In genomic region chr16:97850667-97851060, GRCm38 (mm10) we compare ENCODE assay signal across 8 mouse cellular contexts. TPM values are rescaled to one million over a fixed set of nuclear protein-coding genes. Genes with fewer than 3 reads are reported as not detected.
DNase-seq lines count a peak whose midpoint lies in the region; ATAC-seq and TF ChIP-seq lines count a peak whose summit lies in the region.

No protein-coding gene starts in this region.

- TF ChIP-seq CTCF in kidney, adult 2 months (conservative IDR thresholded peaks at IDR 0.05; ENCODE audit: insufficient read depth, insufficient read length, low read depth, low read length) = no peak

- peak overlapping the region; percentile 91 for H3K4me3 ChIP-seq in kidney, adult 2 months (ENCODE audit: insufficient read depth, low read depth, low read length)
- H3K4me3 ChIP-seq in brown adipose tissue, adult 24 weeks (ENCODE audit: insufficient read depth, low read depth, low read length) = peak overlapping the region; percentile 92
- H3K4me3 ChIP-seq in hindbrain, embryonic 12.5 days = peak overlapping the region; percentile 94
- H3K4me3 ChIP-seq in liver, embryonic 12.5 days = peak overlapping the region; percentile 78
- peak overlapping the region; percentile 95 for H3K4me3 ChIP-seq in stomach, embryonic 16.5 days (replicated peaks; ENCODE audit: low read length)

- 1% methylated on average over 11 of the region's 11 CpGs for WGBS in kidney, adult 2 months
- WGBS in hindbrain, embryonic 12.5 days = 2% methylated on average over 10 of the region's 11 CpGs
- WGBS in liver, embryonic 12.5 days (ENCODE audit: insufficient replicate concordance) = under 1% methylated on average over 10 of the region's 11 CpGs
- 0% methylated on average over 11 of the region's 11 CpGs for WGBS in stomach, embryonic 16.5 days

- H3K36me3 ChIP-seq in kidney, adult 2 months (ENCODE audit: control insufficient read depth, insufficient read depth, low read length) = no peaks in the 10 kb centered on the region
- H3K36me3 ChIP-seq in hindbrain, embryonic 12.5 days = peaks cover 10% of the 10 kb centered on the region
- H3K36me3 ChIP-seq in liver, embryonic 12.5 days = peaks cover 19% of the 10 kb centered on the region
- no peaks in the 10 kb centered on the region for H3K36me3 ChIP-seq in stomach, embryonic 16.5 days (ENCODE audit: control insufficient read depth, insufficient read depth, low read length)

- no peak for DNase-seq in kidney, adult 2 months
- no peak for DNase-seq in kidney, adult 18-20 months
- peak; percentile 59 for DNase-seq in CD4-positive helper T cell, adult 2 months (ENCODE audit: low read depth, low spot score)

- H3K4me2 ChIP-seq in hindbrain, embryonic 12.5 days (replicated peaks) = peak overlapping the region; percentile 80
- H3K4me2 ChIP-seq in liver, embryonic 12.5 days = peak overlapping the region; percentile 81
- peak overlapping the region; percentile 71 for H3K4me2 ChIP-seq in stomach, embryonic 16.5 days (ENCODE audit: low read depth, low read length)

- no peak for TF ChIP-seq POLR2A in kidney, adult 2 months (IDR thresholded peaks at IDR 0.05; ENCODE audit: low read depth, low read length)

- ATAC-seq in hindbrain, embryonic 12.5 days (ENCODE audit: low FRiP score) = peak; percentile 54
- no peak for ATAC-seq in liver, embryonic 12.5 days
- peak; percentile 19; the same call in 1 of the 2 replicates for ATAC-seq in stomach, embryonic 16.5 days (ENCODE audit: insufficient read depth, low FRiP score)
- ATAC-seq in monocyte, adult 5-6 weeks (replicated peaks; ENCODE audit: insufficient number of reproducible peaks, low FRiP score, low TSS enrichment, poor library complexity, severe bottlenecking) = no peak

- peak overlapping the region; percentile 97 for H3K9ac ChIP-seq in hindbrain, embryonic 12.5 days
- H3K9ac ChIP-seq in liver, embryonic 12.5 days = peak overlapping the region; percentile 90
- H3K9ac ChIP-seq in stomach, embryonic 16.5 days (ENCODE audit: low read length) = peak overlapping the region; percentile 99

- H3K9me3 ChIP-seq in hindbrain, embryonic 12.5 days (replicated peaks) = no peaks in the 10 kb centered on the region
- H3K9me3 ChIP-seq in liver, embryonic 12.5 days (replicated peaks) = no peaks in the 10 kb centered on the region
- H3K9me3 ChIP-seq in stomach, embryonic 16.5 days (replicated peaks; ENCODE audit: control insufficient read depth, low read length) = no peaks in the 10 kb centered on the region

- no peaks in the 10 kb centered on the region for H3K4me1 ChIP-seq in kidney, adult 2 months (ENCODE audit: control insufficient read depth, insufficient read depth, low read length)
- peaks cover 10% of the 10 kb centered on the region; the same call in 1 of the 2 replicates for H3K4me1 ChIP-seq in brown adipose tissue, adult 24 weeks (ENCODE audit: control insufficient read depth, insufficient read depth, insufficient read length, low read length)
- H3K4me1 ChIP-seq in hindbrain, embryonic 12.5 days = peaks cover 25% of the 10 kb centered on the region
- H3K4me1 ChIP-seq in liver, embryonic 12.5 days = peaks cover 52% of the 10 kb centered on the region
- peaks cover 19% of the 10 kb centered on the region for H3K4me1 ChIP-seq in stomach, embryonic 16.5 days (ENCODE audit: control insufficient read depth, insufficient read depth, low read length)

- H3K27me3 ChIP-seq in kidney, adult 2 months (replicated peaks; ENCODE audit: control insufficient read depth, insufficient read depth, low read length) = no peaks in the 10 kb centered on the region
- H3K27me3 ChIP-seq in hindbrain, embryonic 12.5 days = no peaks in the 10 kb centered on the region
- H3K27me3 ChIP-seq in liver, embryonic 12.5 days (replicated peaks) = no peaks in the 10 kb centered on the region
- no peaks in the 10 kb centered on the region for H3K27me3 ChIP-seq in stomach, embryonic 16.5 days (ENCODE audit: control insufficient read depth, insufficient read depth, low read length)

- H3K27ac ChIP-seq in kidney, adult 2 months (ENCODE audit: insufficient read depth, low read depth, low read length) = peak overlapping the region; percentile 88
- peak overlapping the region; percentile 88 for H3K27ac ChIP-seq in brown adipose tissue, adult 24 weeks (replicated peaks; ENCODE audit: low read depth, low read length)
- peak overlapping the region; percentile 98 for H3K27ac ChIP-seq in hindbrain, embryonic 12.5 days
- H3K27ac ChIP-seq in liver, embryonic 12.5 days = peak overlapping the region; percentile 87
- H3K27ac ChIP-seq in stomach, embryonic 16.5 days (ENCODE audit: low read length) = peak overlapping the region; percentile 99

RNA-seq across cellular contexts. Expression of gene Prdm15, which starts 1.0 kb away (rescaled TPM):
- 5.6 and 7.3 TPM in 2 replicates for polyA plus RNA-seq in kidney, adult 2 months (2012; rRNA removed)
- 1.9 and 4.7 TPM in 2 replicates for polyA plus RNA-seq in brown adipose tissue, adult 24 weeks (2012; ENCODE audit: insufficient read depth, insufficient read length, missing spikeins)
- 15.3 and 17.7 TPM in 2 replicates for polyA plus RNA-seq in hindbrain, embryonic 12.5 days (2016; fragmentation: Nextera tagmentation; extraction: Ambion mirVana)
- polyA plus RNA-seq in liver, embryonic 12.5 days (2016; fragmentation: Nextera tagmentation; extraction: Ambion mirVana) = 6.4 TPM in 2 replicates
- polyA plus RNA-seq in stomach, embryonic 16.5 days (2015; fragmentation: Nextera tagmentation; extraction: Ambion mirVana) = 10.0 and 10.4 TPM in 2 replicates
- total RNA-seq in monocyte, adult 5-6 weeks (2017) = 10.3 to 24.3 TPM (median 22.0 TPM) in 3 replicates

Comparison
In these comparisons a context has a peak if more than half of its experiments do, and no peak if none do; other contexts are left out.
1. ATAC-seq: peak in hindbrain, embryonic 12.5 days (single experiment) and stomach, embryonic 16.5 days (single experiment); none in liver, embryonic 12.5 days (single experiment) and monocyte, adult 5-6 weeks (single experiment).
2. Peak in every context shown above with its lines, with median percentiles within 50 percentile points of each other: H3K27ac ChIP-seq, H3K4me3 ChIP-seq, H3K4me2 ChIP-seq and H3K9ac ChIP-seq.